Mouse (Mus musculus) CD4-positive, CD25-positive, alpha-beta regulatory T cell, adult 4 months (primary cell): ENCODE data around the gene Gbe1. TPM values are rescaled to one million over a fixed set of nuclear protein-coding genes. Genes with fewer than 3 reads are reported as not detected.

Source experiments
- ATAC-seq: one replicate; pipeline ENCODE4 v1.8.0; 2017
- polyA plus RNA-seq, 2 experiments: library from polyadenylated mRNA; unstranded; fragments of 100-300 nt; shearing (Covaris generic); gene quantifications; one replicate each; pipeline ENCODE4 v1.2.1; 2017

The Gbe1 gene
- polyA plus RNA-seq, 2 experiments from 2014 or later: 16.0 to 16.8 TPM

GRCm38 (mm10) chr16:70358326-70358725 is 44.6 kb downstream of the Gbe1 start:
- no peak for ATAC-seq

DNA sequence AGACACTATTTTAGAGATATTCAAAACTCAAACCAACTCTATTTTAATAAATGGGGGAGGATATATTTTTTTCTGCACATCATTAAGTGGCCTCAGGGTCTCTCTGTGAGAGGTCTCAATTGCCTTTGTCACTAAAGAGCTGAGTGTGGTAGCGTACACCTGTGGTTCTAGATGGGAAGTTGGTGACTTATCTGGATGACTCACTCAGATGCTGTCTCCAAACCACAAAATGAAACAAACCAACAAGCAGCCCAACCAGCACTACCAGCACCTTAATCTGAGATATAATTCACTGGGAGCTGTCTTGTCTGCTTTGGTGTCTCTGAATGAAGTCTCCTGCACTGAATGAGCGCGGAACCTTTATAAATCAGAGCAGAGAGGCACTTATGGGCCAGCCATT is 51.5 kb downstream of the Gbe1 start:
- ATAC-seq: peak; percentile 54

DNA sequence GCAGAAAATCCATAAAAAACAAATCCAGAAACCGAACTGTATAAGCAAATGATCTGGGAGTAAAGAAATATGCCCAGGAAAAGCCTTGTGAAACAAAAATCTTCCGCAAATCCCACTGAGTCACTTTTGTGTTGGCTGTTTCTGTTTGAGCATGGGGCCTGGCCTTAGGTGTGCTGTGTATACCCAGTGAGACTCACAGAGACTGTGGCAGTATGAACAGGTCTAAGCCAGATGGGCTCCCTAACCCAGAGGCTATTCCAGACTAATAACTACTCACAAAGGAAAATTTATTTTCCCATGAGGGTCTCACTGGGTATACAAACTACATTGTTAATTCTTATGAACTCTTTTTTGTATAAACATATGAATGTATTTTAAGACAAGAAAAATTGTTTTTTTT is 67.3 kb downstream of the Gbe1 start:
- ATAC-seq: no peak

DNA sequence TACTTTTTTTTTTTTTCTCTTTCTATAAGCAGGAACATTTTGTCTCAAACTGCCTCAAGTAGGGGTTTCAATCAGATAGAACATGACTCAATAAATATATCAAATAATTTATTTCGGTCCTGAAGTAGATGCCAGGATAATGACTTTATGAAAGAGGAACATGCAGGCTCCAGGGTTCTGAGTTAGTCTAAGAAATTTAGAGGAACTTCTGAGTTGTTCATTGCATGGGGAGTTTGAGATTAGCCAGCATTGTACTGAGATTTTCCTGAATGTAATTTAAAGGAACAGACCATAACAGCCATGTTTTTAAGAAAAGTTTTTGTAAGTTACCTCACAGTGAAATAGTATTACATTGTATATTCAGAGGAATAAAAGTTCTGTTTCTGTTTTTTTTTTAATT is 71.7 kb downstream of the Gbe1 start:
- no peak for ATAC-seq

GRCm38 (mm10) chr16:70387385-70387784 is 73.6 kb downstream of the Gbe1 start:
- ATAC-seq: no peak

DNA sequence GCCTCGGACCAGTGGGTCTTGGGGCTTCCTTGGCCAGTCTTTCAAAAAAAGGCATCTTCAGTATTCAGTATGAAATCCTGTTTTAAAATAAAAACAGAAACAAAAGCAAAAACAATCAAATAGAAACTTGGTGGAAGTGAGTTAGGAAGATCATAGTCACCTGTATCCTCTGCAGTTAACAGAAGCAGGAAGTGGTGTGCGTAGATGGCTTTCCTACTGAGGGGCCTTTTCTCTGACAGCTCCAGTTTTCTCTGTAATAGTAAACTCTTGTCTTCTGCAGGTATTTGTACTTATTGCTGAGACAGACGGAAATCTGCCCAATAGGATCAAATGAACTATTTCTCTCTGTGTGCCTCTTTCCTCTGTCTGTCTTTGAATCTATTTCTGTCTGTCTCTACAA is 81.5 kb downstream of the Gbe1 start:
- peak; percentile 83 for ATAC-seq

GRCm38 (mm10) chr16:70407780-70408179 is 94.0 kb downstream of the Gbe1 start:
- ATAC-seq: no peak

GRCm38 (mm10) chr16:70421077-70421476 is 107.3 kb downstream of the Gbe1 start:
- peak; percentile 86 for ATAC-seq

DNA sequence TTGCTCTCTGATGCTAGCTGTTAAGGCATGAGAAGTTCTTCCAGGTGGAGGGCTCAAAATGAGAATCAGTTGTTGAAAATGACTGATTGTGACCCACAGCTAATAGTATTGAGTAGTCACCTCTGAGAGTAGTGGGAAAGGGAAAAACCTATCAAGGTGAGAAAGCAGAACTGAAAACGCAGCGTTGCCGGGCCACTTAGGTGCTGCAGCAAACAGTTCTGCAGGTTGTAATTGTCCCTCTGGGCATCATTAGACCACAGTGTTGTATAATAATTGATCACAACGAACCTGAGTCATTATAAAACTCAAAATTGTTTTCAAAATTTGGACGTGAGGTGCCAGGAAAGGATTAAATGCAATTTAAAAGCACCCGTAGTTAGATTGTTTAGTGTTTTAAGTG is 135.8 kb downstream of the Gbe1 start:
- ATAC-seq: no peak

DNA sequence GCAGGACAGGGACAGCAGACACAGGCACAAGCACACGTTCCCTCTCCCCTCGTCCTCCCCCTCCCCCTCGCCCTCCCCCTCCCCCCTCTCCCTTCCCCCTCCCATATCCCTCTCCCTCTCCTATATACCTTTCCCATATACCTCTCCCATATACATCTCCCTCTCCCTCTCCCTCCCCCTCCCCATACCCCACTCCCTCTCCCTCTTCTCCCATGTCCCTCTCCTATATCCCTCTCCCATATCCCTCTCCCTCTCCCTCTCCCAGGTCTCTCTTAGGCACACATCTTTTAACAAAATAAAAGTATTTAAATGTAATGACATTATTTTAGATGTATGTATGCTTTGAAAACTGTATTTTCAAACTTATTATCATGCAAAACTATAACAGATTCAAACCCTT is 161.8 kb downstream of the Gbe1 start:
- ATAC-seq: no peak

GRCm38 (mm10) chr16:70476161-70476560 is 162.4 kb downstream of the Gbe1 start:
- ATAC-seq: no peak

- ATAC-seq: no peak
Observed at GRCm38 (mm10) chr16:70480494-70480893, 166.7 kb downstream of the Gbe1 start.

DNA sequence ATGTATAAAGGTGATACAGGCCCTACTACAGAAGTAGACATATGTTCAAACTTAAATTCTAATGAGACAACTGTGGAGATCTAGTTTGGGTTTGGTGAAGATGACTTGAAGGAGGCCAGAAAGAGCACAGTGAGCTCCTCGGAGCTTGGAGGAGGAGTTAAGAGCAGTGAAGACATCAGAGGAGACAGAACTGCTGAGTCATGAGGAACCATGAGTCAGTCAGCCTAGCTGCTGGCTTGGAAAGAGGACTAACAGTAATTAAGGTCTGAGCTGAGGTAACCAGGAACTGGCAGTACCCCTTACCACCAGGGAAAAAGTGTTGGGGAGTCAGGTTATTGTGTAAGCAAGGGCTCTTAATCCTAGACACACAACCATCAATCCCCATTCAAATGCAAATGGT is 192.7 kb downstream of the Gbe1 start:
- ATAC-seq: no peak

- ATAC-seq: no peak
Observed at GRCm38 (mm10) chr16:70510938-70511337, 197.2 kb downstream of the Gbe1 start.

- ATAC-seq: no peak
Observed at GRCm38 (mm10) chr16:70522861-70523260, 209.1 kb downstream of the Gbe1 start.

GRCm38 (mm10) chr16:70523566-70523965 is 209.8 kb downstream of the Gbe1 start:
- ATAC-seq: no peak

GRCm38 (mm10) chr16:70524273-70524672 is 210.5 kb downstream of the Gbe1 start:
- no peak for ATAC-seq

- ATAC-seq: no peak
Observed at GRCm38 (mm10) chr16:70527224-70527623, 213.5 kb downstream of the Gbe1 start.

DNA sequence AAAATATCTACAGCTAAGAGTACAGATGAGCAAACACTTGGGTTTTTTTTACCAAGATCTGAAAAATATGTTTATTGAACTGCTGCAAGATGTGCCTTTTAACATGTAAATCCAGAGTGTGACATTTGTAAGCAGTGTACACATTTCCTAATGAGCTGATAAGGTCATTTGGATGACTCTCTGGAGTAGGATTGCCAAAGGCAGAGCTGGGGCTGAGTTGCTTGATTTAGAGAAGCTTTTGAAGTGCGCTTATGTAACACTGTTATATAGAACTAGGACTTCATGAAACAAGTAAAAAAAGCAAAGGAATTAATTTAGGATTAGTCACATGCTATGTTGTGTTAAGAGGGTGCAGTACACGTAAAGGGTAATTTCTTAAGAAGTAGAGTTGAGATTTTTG is 221.5 kb downstream of the Gbe1 start:
- no peak for ATAC-seq

DNA sequence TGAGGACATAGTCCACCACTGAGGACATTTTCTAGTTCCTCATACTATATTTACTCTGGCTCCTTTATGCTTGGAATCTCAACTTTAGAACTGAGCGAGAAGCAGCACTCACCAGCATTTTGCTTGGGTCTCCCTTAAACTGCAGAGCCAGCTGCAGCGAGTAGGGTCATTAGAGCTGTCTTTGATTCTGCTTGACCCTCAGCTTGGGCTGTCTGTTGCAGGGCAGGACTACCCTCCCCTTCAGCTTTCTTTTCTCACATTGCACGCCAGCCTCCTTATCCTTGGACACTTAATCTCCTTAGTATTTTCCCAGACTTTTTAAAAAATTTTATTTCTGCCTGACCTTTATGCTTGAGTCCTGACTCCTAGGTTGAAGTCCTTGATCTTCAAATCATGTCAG is 237.1 kb downstream of the Gbe1 start:
- ATAC-seq: no peak

DNA sequence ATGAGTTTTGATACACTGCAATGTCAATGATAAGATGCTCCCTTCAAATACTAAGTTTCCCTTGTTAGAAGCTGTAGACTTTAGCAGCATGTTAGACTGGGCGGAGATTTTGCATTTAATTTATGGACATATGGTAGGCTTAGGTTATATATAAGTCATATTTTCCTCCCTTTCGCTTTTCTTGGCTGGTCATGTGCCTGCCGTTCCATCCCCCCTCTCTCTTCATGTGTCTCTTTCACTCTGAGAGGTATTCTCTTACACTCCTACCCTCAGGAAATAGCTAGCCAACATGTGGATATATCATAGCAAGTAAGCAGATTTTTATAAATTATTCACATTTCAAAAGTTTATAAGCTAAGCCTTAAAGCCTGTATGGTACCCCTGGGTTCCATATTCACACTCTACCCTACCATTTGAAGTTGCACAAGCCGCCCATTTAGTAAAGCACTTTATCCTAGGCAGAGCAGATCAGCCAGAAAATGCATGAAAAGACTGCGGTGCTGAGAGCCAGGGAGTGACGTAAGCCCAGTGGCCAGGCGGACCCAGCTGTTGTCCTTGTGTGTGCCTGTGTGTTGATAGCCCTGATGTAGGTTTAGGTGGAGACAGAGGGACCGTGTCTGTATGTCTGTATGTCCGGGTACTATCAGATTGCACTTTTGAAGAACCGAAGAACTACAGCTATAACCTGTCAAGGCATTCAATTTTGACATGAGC is 248.0 kb downstream of the Gbe1 start:
- no peak for ATAC-seq

GRCm38 (mm10) chr16:70562574-70562973 is 248.8 kb downstream of the Gbe1 start:
- no peak for ATAC-seq

GRCm38 (mm10) chr16:70563456-70563855 is 249.7 kb downstream of the Gbe1 start:
- ATAC-seq: no peak

- ATAC-seq: peak; percentile 64
Observed at GRCm38 (mm10) chr16:70568341-70569265, 254.9 kb downstream of the Gbe1 start.
